Comparison of ENCODE assay signal across 7 mouse cellular contexts in the genomic region with DNA sequence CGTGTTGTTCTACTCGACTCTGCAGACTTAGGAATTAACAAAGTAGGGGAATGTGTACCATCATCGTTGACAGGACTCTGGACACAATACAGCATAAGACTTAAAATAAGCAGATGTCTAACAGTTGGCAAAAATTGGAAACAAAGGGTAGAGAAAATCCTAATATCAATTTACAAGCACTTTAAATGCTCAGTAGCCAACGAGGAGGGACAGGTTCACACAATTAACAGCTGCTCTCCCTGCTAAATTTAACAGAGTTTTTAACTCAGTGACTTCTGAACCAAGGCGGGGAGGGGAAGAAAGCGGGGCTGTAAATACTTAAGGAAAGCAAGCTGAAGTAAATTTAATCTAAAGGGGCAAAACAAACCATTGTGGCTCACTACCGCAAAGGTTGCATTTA. TPM values are rescaled to one million over a fixed set of nuclear protein-coding genes. Genes with fewer than 3 reads are reported as not detected.
A peak's percentile ranks its signal among the peaks of the same experiment; 100 is the strongest.
DNase-seq lines count a peak whose midpoint lies in the region; ATAC-seq lines count a peak whose summit lies in the region.

No protein-coding gene starts in this region.

- DNase-seq in lung, postnatal 10 days: no peak
- no peak for DNase-seq in urinary bladder, adult 18-20 months (ENCODE audit: low spot score in 2 of 2)
- DNase-seq in adrenal gland, postnatal 14 days: no peak

- H3K9me3 ChIP-seq in lung, embryonic 15.5 days: no peaks in the 10 kb centered on the region
- no peaks in the 10 kb centered on the region for H3K9me3 ChIP-seq in forebrain, embryonic 12.5 days
- no peaks in the 10 kb centered on the region for H3K9me3 ChIP-seq in limb, embryonic 13.5 days
- no peaks in the 10 kb centered on the region for H3K9me3 ChIP-seq in stomach, embryonic 14.5 days (ENCODE audit: control insufficient read depth, low read depth, low read length)

- ATAC-seq in lung, embryonic 15.5 days (ENCODE audit: borderline replicate concordance, extremely low read depth, low FRiP score, low TSS enrichment): no peak
- ATAC-seq in forebrain, embryonic 12.5 days (ENCODE audit: low FRiP score): no peak
- no peak for ATAC-seq in limb, embryonic 13.5 days (ENCODE audit: low FRiP score, low read depth)
- ATAC-seq in stomach, embryonic 14.5 days (ENCODE audit: insufficient number of reproducible peaks, insufficient read depth, low FRiP score, low read depth): no peak

- H3K4me2 ChIP-seq in lung, embryonic 15.5 days: peak overlapping the region; percentile 98
- H3K4me2 ChIP-seq in forebrain, embryonic 12.5 days: peak overlapping the region; percentile 88
- H3K4me2 ChIP-seq in limb, embryonic 13.5 days (replicated peaks): peak overlapping the region; percentile 78
- peak overlapping the region; percentile 81 for H3K4me2 ChIP-seq in stomach, embryonic 14.5 days (replicated peaks; ENCODE audit: low read depth, low read length)

- H3K4me1 ChIP-seq in lung, embryonic 15.5 days: peaks cover 41% of the 10 kb centered on the region
- H3K4me1 ChIP-seq in forebrain, embryonic 12.5 days: peaks cover 20% of the 10 kb centered on the region
- H3K4me1 ChIP-seq in limb, embryonic 13.5 days: peaks cover 38% of the 10 kb centered on the region
- H3K4me1 ChIP-seq in stomach, embryonic 14.5 days (ENCODE audit: control insufficient read depth, insufficient read depth, low read length): peaks cover 11% of the 10 kb centered on the region

- peak overlapping the region; percentile 72 for H3K4me3 ChIP-seq in lung, embryonic 15.5 days
- H3K4me3 ChIP-seq in forebrain, embryonic 12.5 days (replicated peaks): peak overlapping the region; percentile 79
- H3K4me3 ChIP-seq in limb, embryonic 13.5 days: peak overlapping the region; percentile 88
- peak overlapping the region; percentile 85 for H3K4me3 ChIP-seq in stomach, embryonic 14.5 days (ENCODE audit: low read depth, low read length)

- peak overlapping the region; percentile 93 for H3K9ac ChIP-seq in lung, embryonic 15.5 days
- no peak overlapping the region; the same call in 1 of the 2 replicates for H3K9ac ChIP-seq in forebrain, embryonic 12.5 days
- peak overlapping the region; percentile 93 for H3K9ac ChIP-seq in limb, embryonic 13.5 days
- no peak overlapping the region for H3K9ac ChIP-seq in stomach, embryonic 14.5 days (replicated peaks; ENCODE audit: low read depth, low read length)

- no peaks in the 10 kb centered on the region for H3K27me3 ChIP-seq in lung, embryonic 15.5 days
- H3K27me3 ChIP-seq in forebrain, embryonic 12.5 days: peaks cover 19% of the 10 kb centered on the region; the same call in 1 of the 2 replicates
- no peaks in the 10 kb centered on the region for H3K27me3 ChIP-seq in limb, embryonic 13.5 days
- H3K27me3 ChIP-seq in stomach, embryonic 14.5 days (ENCODE audit: control insufficient read depth, insufficient read depth, low read length): no peaks in the 10 kb centered on the region

- H3K27ac ChIP-seq in lung, embryonic 15.5 days: no peak overlapping the region
- H3K27ac ChIP-seq in forebrain, embryonic 12.5 days: no peak overlapping the region
- no peak overlapping the region for H3K27ac ChIP-seq in limb, embryonic 13.5 days
- no peak overlapping the region for H3K27ac ChIP-seq in stomach, embryonic 14.5 days (ENCODE audit: low read length)

- 55% methylated on average over 7 of the region's 7 CpGs for WGBS in lung, embryonic 15.5 days
- 61% methylated on average over 7 of the region's 7 CpGs for WGBS in forebrain, embryonic 12.5 days
- WGBS in limb, embryonic 13.5 days: 24% methylated on average over 7 of the region's 7 CpGs
- 38% methylated on average over 7 of the region's 7 CpGs for WGBS in stomach, embryonic 14.5 days

- H3K36me3 ChIP-seq in lung, embryonic 15.5 days: no peaks in the 10 kb centered on the region
- H3K36me3 ChIP-seq in forebrain, embryonic 12.5 days (replicated peaks): no peaks in the 10 kb centered on the region
- no peaks in the 10 kb centered on the region for H3K36me3 ChIP-seq in limb, embryonic 13.5 days
- no peaks in the 10 kb centered on the region for H3K36me3 ChIP-seq in stomach, embryonic 14.5 days (ENCODE audit: control insufficient read depth, insufficient read depth, low read length)

RNA-seq across cellular contexts. Expression of a gene that starts 1.4 kb away (rescaled TPM):
- 16.6 and 18.0 TPM in 2 replicates for polyA plus RNA-seq in lung, embryonic 15.5 days (2015; fragmentation: Nextera tagmentation; extraction: Ambion mirVana)
- polyA plus RNA-seq in forebrain, embryonic 12.5 days (2016; fragmentation: Nextera tagmentation; extraction: Ambion mirVana): 19.6 and 21.6 TPM in 2 replicates
- 20.3 and 23.0 TPM in 2 replicates for polyA plus RNA-seq in limb, embryonic 13.5 days (2015; fragmentation: Nextera tagmentation; extraction: Ambion mirVana)
- polyA plus RNA-seq in stomach, embryonic 14.5 days (2014; fragmentation: Nextera tagmentation; extraction: Ambion mirVana): 22.5 and 23.7 TPM in 2 replicates
- 20.5 and 36.5 TPM in 2 replicates for total RNA-seq in adrenal gland, postnatal 14 days (2021)

Comparison
In these comparisons a context has a peak if more than half of its experiments do, and no peak if none do; other contexts are left out.
1. H3K9ac ChIP-seq: peak in lung, embryonic 15.5 days (single experiment) and limb, embryonic 13.5 days (single experiment); none in forebrain, embryonic 12.5 days (single experiment) and stomach, embryonic 14.5 days (single experiment).
2. Peak in every context shown above with its lines, with median percentiles within 50 percentile points of each other: H3K4me2 ChIP-seq and H3K4me3 ChIP-seq.